Mouse (Mus musculus) T-helper 1 cell (primary cell): ENCODE measurements around the gene Wdfy2.

ENCODE experiments used
- in situ Hi-C: fragments of 300-600 bp; cut with MboI, MseI; formaldehyde crosslinking; loops from one replicate; pipeline ENCODE4 v1.15.1; 2025; ENCODE audit warnings: high pct_unique_total_duplicates

Wdfy2 gene

DNA sequence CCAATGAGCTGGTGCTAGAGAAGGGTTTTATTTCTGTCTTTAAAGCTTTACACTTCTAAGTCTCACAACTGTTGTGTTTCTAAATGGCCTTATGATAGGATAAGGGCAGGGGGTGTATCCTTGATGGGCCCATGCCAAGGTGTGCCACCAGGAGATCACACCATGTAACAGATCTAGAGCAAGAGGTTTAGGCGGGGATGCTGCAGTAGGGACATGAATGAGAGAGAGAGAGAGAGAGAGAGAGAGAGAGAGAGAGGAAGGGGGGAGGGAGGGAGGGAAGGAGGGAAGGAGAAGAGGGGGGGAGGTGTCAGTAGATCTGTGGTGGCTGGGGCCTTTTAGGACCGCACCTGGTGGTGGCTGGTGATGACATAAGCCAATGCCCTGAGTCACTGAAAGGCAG is 5.5 kb downstream of the Wdfy2 start:
- in situ Hi-C loops = no loop called here

DNA sequence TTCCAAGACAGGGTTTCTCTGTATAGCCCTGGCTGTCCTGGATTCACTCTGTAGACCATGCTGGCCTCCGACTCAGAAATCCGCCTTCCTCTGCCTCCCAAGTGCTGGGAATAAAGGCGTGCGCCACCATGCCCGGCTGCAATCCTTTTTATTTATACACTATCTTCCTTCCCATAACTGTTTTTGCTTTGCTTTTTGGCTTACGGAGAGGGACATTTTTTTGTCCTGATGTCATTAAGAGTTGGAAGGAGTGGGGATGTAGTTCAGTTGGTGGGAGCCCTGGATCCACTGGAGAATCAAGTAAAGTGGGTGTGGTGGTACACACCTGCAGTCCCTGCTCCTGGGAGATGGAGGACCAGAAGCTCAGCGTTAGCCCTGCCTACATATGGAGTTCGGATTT is 6.7 kb downstream of the Wdfy2 start:
- in situ Hi-C loops = no loop called here

DNA sequence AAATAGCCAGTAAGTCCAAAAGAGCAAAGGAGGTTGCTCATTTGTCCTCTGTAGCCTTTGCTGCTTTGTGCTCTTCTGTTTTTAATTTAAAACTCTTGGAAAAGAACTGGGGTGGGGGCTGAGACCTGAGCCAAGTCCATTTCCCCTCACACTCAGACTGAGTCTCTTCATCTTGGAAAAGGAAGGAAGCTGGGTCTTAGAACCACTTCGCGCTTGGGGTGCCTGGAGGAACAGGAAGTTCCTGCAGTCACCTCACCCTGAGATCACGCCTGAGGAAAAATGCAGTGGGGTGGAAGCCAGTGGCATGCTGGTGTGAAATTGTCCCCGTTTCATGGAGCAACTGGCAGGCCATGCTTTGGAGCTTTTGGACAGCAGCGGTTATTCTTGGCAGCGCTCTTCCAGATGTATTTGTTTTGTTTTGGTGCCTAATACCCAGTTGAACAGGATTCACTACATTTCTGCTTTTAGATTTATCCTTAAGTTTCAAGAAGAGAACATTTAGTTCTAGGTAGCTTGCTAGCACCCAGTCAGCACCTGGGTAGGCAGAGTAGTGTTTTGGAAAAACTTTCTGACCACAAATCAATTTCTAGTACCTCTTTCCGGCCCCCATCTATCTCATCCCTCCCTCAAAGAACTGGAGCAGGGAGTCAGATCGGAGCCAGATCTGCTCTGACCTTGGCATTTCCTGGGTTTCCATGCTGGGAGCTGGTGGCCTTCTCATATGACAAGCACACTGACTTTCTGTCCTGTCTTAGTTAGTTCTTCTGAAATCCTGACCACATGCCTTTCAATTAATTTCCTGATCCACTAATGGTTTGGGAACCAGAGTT is 7.7 kb downstream of the Wdfy2 start:
- in situ Hi-C loops = no loop called here

DNA sequence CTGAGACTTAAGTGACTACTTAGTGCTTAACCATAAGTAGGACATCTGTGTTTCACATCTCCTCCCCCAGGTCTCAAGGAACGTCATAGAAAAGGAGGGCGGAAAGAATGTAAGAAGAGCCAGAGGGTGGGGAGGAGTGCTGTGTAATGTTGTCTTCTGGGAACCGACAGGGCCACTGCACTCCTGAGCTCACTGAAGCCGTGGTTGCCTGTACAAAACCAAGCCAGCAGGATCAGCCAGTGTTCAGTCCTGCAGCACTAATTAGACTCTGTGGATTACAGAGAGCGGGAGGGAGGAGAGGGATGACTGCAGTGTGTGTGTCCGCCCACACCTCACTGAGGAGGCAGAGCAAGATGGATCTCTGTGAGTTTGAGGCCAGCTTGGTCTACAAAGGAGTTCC is 13.5 kb downstream of the Wdfy2 start:
- in situ Hi-C loops = no loop called here

DNA sequence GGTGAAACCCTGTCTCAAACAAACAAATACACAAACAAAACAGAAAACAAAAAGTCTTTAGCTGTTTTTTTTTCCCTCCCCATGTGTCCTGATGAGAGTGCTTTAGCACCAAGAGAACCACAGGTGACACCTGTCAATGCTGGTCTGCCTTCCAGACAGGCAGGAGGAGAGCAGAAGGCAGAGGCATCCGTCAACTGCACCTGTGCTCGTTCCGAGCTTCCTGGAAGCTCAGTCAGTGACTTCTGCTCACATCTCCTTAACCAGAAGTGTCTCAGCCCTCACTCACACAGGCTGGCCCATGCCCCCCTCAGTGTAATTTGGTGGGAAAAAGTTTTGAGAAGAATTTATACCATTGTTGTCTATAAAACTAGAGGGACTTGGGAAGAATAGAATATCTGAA is 15.4 kb downstream of the Wdfy2 start:
- in situ Hi-C loops = no loop called here

DNA sequence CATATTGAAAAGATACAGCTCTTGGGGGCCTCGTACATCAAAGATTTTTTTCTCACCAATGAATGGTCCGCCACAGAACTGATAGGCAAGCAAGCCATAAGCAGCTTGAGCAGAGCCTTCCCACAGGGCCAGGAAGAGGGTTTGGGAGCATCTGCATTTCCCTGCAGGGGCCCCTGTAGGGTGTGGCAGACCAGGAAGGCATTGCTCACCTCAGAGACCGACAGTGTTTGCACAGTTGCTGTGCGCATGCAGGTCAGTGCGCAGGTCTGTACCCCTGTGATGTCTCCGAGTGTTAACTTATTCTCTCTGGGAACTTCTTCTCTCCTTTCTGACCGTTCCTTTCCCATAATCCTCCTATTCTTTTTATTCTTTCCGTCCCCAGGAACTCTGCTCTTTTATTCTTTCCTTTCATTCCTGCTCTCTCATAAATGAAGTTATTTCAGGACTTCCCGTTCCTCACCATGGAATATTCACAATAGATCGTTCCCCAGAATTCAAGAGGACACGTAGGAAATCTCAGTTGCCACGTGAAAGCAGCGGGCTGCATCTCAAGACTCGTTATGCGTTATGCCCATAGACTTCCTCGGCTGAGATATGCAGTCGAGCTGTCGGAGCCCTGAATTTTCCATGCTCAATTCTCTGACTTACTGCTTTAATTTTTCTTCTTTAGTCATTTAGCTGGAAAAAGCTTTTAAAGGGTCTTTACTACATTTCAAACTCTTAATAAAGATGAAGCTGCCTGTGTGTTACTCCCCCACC is 17.8 kb downstream of the Wdfy2 start:
- in situ Hi-C loops = no loop called here

DNA sequence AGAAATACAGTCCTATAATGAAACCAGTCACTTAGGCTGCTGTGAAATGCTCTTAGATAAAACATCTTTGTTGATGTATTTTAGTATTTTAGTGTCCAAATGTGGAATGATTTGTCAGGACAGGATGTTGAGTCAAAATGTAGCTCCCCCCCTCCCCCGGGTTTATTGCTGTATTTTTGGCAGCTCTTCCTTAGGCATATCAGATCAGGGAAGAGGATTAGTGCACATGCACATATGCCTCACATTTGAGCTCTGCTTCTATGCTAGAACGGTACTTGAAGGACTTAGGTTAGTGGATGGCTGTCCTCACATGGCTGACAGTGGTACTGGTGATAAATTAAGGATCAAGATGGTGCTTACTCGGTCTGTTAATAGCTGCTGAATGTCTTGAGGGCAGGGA is 18.4 kb downstream of the Wdfy2 start:
- in situ Hi-C loops = no loop called here

DNA sequence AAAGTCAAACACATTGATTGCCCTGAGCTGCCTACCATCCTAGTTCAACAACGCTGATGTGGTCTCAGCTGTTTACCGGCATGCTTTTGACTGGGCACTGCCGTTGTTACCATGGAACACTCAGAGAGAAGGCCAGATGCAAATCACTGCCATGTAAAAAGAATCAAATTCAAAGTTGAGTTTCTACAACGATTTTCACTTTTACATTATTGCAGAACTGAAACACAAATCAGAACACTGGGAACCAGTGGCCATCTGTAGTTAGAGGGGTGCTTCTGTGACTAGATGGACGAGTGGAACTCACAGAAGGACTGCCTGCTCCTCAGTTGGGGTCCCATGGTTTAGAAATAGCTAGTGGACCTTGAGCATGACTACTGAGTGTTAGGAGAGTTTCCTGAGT is 19.0 kb downstream of the Wdfy2 start:
- in situ Hi-C loops = no loop called here

DNA sequence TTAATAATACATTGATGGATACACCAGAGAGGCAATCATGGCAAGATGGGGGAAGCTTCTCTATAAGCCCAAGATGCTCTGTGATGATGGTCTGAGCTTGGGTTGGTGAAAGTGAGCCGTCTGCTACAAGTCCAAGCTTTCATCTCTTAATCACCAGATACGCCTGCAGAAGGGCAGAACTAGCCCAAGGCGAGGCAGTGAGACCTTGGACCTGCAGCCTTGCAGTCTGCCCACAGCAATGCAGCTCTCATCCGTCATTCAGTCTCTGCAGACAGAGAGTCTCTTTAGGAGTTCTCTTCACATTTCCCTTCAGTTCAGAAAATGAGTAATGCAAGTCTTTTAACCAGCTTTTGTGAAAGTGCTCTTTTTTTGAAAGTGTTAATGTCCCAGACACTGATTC is 20.4 kb downstream of the Wdfy2 start:
- in situ Hi-C loops = no loop called here

DNA sequence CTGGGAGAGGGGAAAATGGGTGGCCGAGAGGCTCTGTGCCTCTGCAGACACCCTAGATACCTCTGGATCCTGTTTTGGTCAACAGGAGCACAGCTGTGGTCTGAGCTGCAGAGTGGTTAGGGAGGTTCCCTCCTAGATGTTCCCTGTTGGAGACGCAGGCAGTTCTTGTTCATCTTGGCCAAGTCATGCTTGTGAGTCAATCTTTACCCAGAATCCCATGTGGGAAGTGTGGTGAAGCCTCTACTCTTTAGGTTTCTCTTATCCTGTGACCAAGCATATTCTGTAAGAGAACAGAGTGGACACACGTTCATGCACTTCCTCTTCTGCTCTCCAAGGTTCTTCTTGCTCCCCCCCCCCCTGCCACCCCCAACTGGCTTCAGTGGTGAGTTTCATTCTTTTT is 20.8 kb downstream of the Wdfy2 start:
- in situ Hi-C loops = no loop called here

DNA sequence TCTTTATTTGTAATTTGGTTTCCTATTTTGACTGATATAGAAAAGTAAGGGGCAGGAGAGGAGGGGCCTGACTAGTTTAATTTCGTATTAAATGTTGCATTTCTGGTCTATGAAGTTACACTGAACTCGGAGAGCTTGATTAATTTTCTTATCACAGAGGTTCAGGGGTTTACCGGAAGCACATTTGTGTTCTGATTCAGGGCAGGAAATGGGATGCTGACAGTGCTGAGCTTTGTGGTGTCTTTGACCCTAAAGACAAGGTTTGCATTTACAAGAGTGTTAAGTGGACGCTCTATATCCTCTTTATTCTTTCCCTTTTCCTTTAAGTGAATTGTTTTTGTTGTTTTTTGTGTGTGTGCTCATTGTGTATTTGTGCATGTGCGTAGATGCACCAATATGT is 25.1 kb downstream of the Wdfy2 start:
- in situ Hi-C loops = no loop called here

DNA sequence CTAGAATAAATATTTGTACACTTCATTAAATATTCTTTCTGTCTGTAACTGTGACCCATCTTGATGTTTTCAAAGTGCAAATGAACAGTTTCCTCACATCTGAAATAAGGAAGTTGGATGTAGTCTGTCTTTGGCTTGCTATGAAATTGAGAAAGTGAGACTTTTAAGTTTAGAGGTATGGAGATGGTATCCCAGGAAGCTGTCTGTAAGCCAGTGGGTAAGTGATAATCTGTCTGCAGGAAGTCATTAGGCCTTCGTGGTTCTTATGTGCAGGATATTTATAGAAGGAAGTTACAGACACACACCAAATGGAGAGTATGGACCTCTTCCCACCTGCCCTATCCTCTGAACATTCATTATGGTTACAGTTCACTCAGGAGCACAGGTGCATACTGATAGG is 26.8 kb downstream of the Wdfy2 start:
- in situ Hi-C loops = no loop called here

DNA sequence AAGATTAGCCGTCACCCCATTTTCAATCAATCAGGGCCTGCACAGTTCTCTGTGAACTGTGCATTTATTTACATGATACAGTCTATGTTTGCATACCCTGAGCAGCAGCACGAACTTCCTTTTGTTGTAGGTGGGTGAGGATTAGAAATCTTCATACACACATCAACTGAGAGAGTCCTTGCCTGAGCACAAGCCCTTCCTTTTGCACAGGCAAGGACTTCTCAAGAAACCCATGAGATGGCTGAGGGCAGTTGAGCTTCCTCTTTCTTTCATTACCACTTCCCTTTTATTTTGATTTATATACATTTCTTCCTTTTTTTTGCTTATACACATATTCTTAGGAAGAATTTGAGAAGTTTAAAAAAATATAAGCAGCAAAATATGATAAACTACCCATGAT is 27.9 kb downstream of the Wdfy2 start:
- in situ Hi-C loops = no loop called here

DNA sequence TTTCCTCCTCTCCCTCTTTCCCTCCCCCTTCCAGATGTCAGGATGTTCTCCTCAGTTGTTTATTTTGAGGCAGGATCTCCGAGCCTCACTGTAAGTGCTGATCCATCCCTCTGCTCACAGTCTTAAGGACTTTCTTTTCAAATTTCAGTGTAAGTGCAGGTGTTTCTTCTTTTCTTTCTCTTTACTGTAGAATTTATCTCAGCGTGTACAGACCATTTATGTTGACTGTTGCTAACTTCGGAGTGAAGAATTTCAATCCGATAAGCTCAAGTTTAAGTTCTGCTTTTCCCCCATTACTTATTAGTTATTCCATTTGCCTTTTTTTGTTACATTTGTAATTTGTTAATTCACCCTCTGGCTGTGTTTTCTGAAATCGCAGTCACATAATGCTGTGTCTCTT is 29.6 kb downstream of the Wdfy2 start:
- in situ Hi-C loops = no loop called here

DNA sequence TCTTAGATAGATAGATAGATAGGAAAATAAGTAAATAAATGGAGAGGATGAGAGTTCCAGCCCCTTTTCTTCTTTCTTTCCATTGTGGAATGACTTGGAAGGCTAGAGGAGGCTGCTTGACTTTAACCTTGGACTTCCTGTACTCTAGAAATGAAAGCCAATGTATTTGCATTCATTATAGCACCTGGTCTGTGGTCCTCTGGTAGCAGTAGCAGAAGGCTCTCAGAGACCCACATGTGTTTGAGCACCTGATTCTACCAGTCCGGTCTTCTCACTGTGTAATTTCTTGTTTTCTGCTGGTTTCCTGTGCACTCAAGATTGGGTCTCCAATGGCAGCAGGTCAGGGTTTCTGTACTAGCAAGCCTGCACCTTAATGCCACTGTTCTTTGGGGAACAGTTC is 30.1 kb downstream of the Wdfy2 start:
- in situ Hi-C loops = no loop called here

DNA sequence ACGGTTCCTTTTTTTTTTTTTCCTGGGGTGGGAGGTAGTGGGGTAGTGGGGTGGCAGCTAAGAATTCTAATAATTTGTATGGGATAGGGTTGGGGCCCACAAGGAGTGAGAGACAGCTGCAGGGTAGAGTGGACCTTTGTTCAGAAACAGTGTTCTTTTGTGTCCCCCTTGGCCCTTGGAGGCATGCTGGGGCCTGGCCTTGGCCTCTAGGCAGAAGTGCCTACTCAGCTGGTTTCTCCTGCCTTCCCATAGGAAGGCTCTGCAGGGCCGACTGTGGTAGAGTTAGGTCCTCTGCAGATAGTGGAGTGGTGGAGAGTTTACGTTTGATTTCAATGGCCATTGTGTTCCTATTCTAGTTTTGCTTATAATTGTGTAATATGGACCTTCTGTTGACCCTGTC is 30.8 kb downstream of the Wdfy2 start:
- in situ Hi-C loops = no loop called here

DNA sequence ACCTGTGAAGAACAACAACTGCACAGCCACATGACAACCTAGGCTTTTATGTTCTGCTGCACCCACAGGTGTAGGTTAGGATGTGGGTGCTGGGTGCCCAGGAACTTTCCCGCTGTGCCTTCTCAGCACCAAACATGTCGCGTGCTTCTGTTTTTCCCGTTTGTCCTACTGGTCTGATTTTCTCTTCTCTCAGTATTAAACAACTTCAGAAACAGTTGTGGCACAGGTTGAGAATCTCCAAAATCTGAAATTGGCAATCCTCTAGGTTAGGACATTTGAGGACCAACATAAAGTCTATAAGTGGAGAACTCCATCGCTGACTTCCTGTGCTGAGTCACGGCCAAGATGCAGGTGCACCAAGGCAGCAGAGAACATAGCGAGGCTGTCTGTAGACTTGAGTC is 32.8 kb downstream of the Wdfy2 start:
- in situ Hi-C loops = no loop called here

DNA sequence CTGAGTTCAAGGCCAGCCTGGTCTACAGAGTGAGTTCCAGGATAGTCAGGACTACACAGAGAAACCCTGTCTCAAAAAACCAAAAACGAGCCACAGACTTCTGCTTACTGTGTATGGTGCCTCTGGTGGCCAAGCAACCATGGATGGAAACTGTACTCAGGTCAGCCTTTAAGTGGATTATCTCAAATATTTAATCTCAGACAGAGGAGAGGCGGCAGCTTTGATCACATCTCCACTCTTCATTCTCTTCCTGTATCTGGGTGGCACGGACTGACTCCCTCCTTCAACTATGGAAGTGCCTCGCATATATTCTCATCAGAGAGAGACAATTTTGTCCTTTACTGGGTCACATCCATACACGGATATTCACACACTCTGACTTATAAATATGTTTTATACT is 34.0 kb downstream of the Wdfy2 start:
- in situ Hi-C loops = no loop called here

DNA sequence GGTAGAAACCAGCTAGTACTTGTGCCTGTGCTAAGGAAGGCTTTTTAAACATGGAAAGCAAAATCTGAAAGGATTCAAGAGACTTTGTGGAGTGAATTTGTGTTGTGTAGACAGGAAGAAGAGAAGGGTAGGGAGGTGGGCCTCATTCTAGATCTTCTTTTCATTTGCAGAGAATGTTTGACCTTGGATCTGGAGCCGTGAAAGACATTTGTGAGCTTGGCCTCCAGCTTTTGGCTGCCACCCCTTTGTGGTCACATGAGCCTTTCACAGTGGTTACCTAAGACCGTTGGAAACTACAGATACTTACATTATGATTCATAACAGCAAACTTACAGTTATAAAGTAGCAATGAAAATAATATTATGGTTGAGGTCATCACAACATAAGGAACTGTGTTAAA is 34.5 kb downstream of the Wdfy2 start:
- in situ Hi-C loops = no loop called here

DNA sequence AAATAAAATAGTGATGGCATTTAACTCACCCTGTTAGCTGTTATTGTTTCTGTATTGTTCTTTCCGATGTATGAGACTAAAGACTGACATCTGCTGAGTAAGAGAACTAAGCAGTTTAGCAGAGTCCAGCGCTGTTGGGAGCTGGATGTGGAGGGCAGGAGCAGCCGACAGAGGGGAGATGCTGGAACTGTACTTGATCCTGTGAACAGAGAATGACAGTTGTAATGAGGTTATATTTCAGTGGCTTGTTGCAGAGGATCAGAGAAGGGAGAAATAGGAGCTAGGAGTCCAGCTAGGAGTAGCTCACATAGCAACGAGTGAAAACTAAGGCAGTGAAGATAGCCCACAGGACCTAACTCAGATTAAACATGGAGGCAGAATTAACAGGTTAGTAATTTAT is 36.3 kb downstream of the Wdfy2 start:
- in situ Hi-C loops = no loop called here

DNA sequence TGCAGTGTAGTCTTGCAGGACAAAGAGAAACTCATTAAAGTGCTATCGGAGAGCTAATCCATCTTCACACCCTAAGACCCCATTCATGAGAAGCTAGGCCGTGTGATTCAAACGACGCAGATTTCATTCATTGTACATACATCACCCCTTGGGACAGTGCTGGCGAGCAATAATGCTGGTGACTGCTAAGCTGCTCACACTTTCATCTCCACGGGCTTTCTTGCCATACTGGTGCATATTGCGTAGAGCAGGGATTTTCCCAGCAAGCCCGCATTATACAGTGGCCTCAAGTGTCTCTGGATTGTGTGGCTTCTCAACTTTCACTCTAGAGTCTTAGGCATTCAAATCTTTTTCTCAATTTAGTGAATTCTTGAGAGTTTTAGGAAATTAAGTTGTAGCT is 36.9 kb downstream of the Wdfy2 start:
- in situ Hi-C loops = no loop called here

DNA sequence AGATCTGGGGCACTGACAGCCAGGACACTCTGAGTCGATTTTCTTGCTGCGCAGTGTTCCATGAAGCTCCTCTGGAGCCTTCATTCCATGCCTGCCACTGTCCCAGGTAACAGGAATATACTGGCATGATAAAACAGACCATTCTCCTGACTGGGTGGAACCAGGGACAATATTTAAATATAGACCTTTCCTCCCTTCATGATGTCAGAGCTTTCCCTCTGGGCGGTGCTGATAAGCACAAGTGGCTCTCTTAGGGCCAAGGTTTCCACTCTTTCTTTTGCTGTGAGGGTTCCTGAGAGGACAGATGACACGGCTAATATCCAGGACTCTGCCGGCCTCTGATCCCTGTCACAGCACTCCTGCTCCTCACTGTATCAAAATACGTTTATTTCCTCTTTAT is 40.6 kb downstream of the Wdfy2 start:
- in situ Hi-C loops = no loop called here

DNA sequence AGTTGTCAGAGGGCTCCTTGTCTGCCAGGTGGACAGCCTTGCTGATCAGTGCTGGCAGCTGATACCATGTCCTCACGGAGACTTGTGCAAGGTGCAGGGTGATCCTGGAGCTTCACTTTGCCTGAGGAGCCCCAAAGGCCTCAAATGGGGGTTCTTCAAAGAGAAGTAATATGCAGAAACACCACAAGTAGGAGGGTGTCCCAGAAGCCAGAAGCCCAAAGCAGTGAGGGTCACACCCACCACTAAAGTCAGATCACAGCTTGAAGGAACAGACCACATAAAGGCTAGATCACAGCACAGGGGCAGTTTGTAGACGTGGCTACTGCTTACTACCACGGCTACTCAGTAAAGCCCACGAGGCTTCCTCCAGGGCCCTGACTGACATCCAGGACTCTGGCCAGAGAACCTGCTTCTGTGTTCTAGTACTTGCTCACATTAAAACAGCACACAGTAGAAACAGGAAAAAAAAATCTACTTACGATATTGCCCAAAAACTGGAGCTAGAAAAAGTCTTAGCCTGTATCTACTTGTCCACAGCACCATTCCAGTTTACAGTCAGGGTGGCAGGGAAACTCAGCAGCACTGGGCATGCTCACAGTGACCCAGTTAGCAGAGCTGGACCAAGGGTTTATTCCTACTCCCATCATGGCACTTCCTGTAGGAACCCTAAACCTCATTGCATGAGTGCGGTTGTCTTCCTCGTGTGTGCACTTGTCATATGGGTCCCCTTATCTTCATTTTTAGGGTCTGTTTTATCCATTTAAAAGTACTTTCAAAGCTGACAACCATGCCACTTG is 41.4 kb downstream of the Wdfy2 start:
- in situ Hi-C loops = no loop called here
